Mouse (Mus musculus): Measurements from ENCODE around the gene Klhl2.

DNA sequence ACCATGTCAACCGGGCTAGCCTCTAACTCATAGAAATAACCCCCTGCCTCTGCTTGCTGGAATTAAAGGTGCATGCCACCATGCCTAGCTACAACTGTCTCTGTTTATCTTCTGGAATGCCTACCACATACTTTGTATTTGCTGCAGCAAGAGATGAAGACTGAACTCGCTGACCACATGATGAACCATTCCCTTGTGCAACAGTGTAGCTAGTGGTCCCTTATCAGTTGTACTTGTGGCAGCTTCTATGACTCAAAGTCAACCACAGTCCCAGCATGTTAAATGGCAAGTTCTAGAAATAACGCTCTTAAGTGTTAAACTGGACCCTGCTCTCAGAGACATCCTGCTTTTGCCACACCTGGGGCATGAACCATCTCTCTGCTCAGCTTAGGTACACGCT is 28.9 kb downstream of the Klhl2 start:
- TF ChIP-seq CTCF (IDR thresholded peaks at IDR 0.05 in 2 of 3, conservative IDR thresholded peaks at IDR 0.05 in 1 of 3; ENCODE audit: control insufficient read depth in 1 of 3, insufficient read depth in 1 of 3, low read depth in 2 of 3, low read length in 3 of 3, poor library complexity in 1 of 3, severe bottlenecking in 1 of 3), result no peak
- no peak for TF ChIP-seq MEF2A (IDR thresholded peaks at IDR 0.05; ENCODE audit: extremely low read depth, insufficient replicate concordance, low read depth, low read length, poor library complexity, severe bottlenecking)
